Mouse (Mus musculus) stomach, embryonic 14.5 days (tissue): ENCODE data around the gene Vti1a. TPM values are rescaled to one million over a fixed set of nuclear protein-coding genes. Genes with fewer than 3 reads are reported as not detected.

Experiments
- ATAC-seq: fragments of 200-750 bp; cut with Nextera tagmentation; 2 replicates; pipeline ENCODE4 v1.8.0; 2017; ENCODE audit warnings: low read depth, moderate TSS enrichment; ENCODE audit not compliant: insufficient number of reproducible peaks, insufficient read depth, low FRiP score
- H3K27ac ChIP-seq: fragments of 300-500 bp; sonication (generic); 2 replicates; pipeline ENCODE4 v1.5.1; 2014; ENCODE audit warnings: mild to moderate bottlenecking, low read length, moderate library complexity, mixed read lengths
- H3K27me3 ChIP-seq: fragments of 300-500 bp; sonication (generic); 2 replicates; pipeline ENCODE4 v1.6.1; 2014; ENCODE audit warnings: low read length, control low read depth, mixed read lengths; ENCODE audit not compliant: control insufficient read depth, insufficient read depth
- H3K36me3 ChIP-seq: fragments of 300-500 bp; sonication (generic); 2 replicates; pipeline ENCODE4 v1.6.1; 2014; ENCODE audit warnings: mild to moderate bottlenecking, control low read depth, low read length, moderate library complexity, mixed read lengths; ENCODE audit not compliant: control insufficient read depth, insufficient read depth
- H3K4me1 ChIP-seq: fragments of 300-500 bp; sonication (generic); 2 replicates; pipeline ENCODE4 v1.6.1; 2014; ENCODE audit warnings: low read length, control low read depth, mixed read lengths; ENCODE audit not compliant: control insufficient read depth, insufficient read depth
- H3K4me2 ChIP-seq: fragments of 300-500 bp; sonication (generic); replicated peaks from 2 replicates; pipeline ENCODE4 v1.6.1; 2014; ENCODE audit warnings: low read depth, low read length, control low read depth
- H3K4me3 ChIP-seq: fragments of 300-500 bp; sonication (generic); 2 replicates; pipeline ENCODE4 v1.5.1; 2014; ENCODE audit warnings: low read depth, low read length, control low read depth
- H3K9ac ChIP-seq: fragments of 300-500 bp; sonication (generic); replicated peaks from 2 replicates; pipeline ENCODE4 v1.6.1; 2014; ENCODE audit warnings: low read depth, mild to moderate bottlenecking, control low read depth, low read length, moderate library complexity, mixed read lengths
- H3K9me3 ChIP-seq: fragments of 300-500 bp; sonication (generic); 2 replicates; pipeline ENCODE4 v1.6.1; 2016; ENCODE audit warnings: low read depth, low read length, control low read depth; ENCODE audit not compliant: control insufficient read depth
- WGBS: fragments of 180-500 bp; shearing (Covaris S2); extraction: QIAGEN DNeasy Blood & Tissue Kit; methylation state at CpG from one replicate; pipeline ENCODE4 v1.1.7; 2014; 5-methylcytosine and 5-hydroxymethylcytosine counted together
- polyA plus RNA-seq: library from polyadenylated mRNA; unstranded; fragments of >200 nt; fragmentation: Nextera tagmentation; extraction: Ambion mirVana; gene quantifications from 2 replicates; pipeline ENCODE4 v1.2.1, GENCODE M21; 2014

Vti1a gene
- polyA plus RNA-seq, 1 experiment from 2014 or later, result 27.2 TPM

- ATAC-seq, result no peak
- Histone ChIP-seq H3K9me3 (no peaks in the 10 kb centered on the region), H3K27ac (no peak overlapping the region), H3K4me1 (peaks cover 20% of the 10 kb centered on the region; the same call in 1 of the 2 replicates), H3K36me3 (no peaks in the 10 kb centered on the region), H3K27me3 (no peaks in the 10 kb centered on the region), H3K9ac (no peak overlapping the region), H3K4me3 (no peak overlapping the region), H3K4me2 (no peak overlapping the region; the same call in 1 of the 2 replicates)
- 16% methylated on average over 14 of the region's 14 CpGs for WGBS
Measured at GRCm38 (mm10) chr19:55620411-55621008, 304.4 kb downstream of the Vti1a start.

- Histone ChIP-seq H3K36me3 (no peaks in the 10 kb centered on the region), H3K27ac (no peak overlapping the region), H3K4me3 (no peak overlapping the region), H3K9me3 (no peaks in the 10 kb centered on the region), H3K27me3 (no peaks in the 10 kb centered on the region), H3K4me2 (no peak overlapping the region), H3K4me1 (peaks cover 20% of the 10 kb centered on the region; the same call in 1 of the 2 replicates), H3K9ac (no peak overlapping the region)
- 63% methylated on average over 12 of the region's 12 CpGs for WGBS
- no peak for ATAC-seq
Measured at GRCm38 (mm10) chr19:55621011-55621625, 305.0 kb downstream of the Vti1a start.

GRCm38 (mm10) chr19:55622821-55623220 is 306.7 kb downstream of the Vti1a start:
- no peak overlapping the region for H3K4me3 ChIP-seq
- H3K9ac ChIP-seq, result no peak overlapping the region
- H3K27me3 ChIP-seq, result no peaks in the 10 kb centered on the region
- no peak for ATAC-seq
- 61% methylated on average over 18 of the region's 18 CpGs for WGBS
- H3K9me3 ChIP-seq, result no peaks in the 10 kb centered on the region
- H3K27ac ChIP-seq, result no peak overlapping the region
- peaks cover 20% of the 10 kb centered on the region; the same call in 1 of the 2 replicates for H3K4me1 ChIP-seq
- H3K4me2 ChIP-seq, result 0 out of 2 replicates have a peak overlapping the region, but pooled peaks have one; percentile 3
- H3K36me3 ChIP-seq, result no peaks in the 10 kb centered on the region

GRCm38 (mm10) chr19:55623605-55624004 is 307.5 kb downstream of the Vti1a start:
- 76% methylated on average over 13 of the region's 13 CpGs for WGBS
- no peaks in the 10 kb centered on the region for H3K27me3 ChIP-seq
- peaks cover 22% of the 10 kb centered on the region; the same call in 1 of the 2 replicates for H3K4me1 ChIP-seq
- no peak overlapping the region for H3K4me2 ChIP-seq
- no peak for ATAC-seq
- H3K9me3 ChIP-seq, result no peaks in the 10 kb centered on the region
- H3K27ac ChIP-seq, result no peak overlapping the region
- no peaks in the 10 kb centered on the region for H3K36me3 ChIP-seq
- H3K9ac ChIP-seq, result no peak overlapping the region
- H3K4me3 ChIP-seq, result no peak overlapping the region

GRCm38 (mm10) chr19:55626483-55626882 is 310.4 kb downstream of the Vti1a start:
- no peaks in the 10 kb centered on the region for H3K9me3 ChIP-seq
- no peak overlapping the region for H3K4me3 ChIP-seq
- H3K4me1 ChIP-seq, result peaks cover 10% of the 10 kb centered on the region; the same call in 1 of the 2 replicates
- no peak overlapping the region for H3K9ac ChIP-seq
- WGBS, result 76% methylated on average over 16 of the region's 16 CpGs
- ATAC-seq, result no peak
- no peak overlapping the region for H3K27ac ChIP-seq
- no peaks in the 10 kb centered on the region for H3K27me3 ChIP-seq
- no peaks in the 10 kb centered on the region for H3K36me3 ChIP-seq
- no peak overlapping the region for H3K4me2 ChIP-seq

- ATAC-seq, result no peak
- no peak overlapping the region for H3K4me2 ChIP-seq
- no peak overlapping the region for H3K27ac ChIP-seq
- H3K27me3 ChIP-seq, result no peaks in the 10 kb centered on the region
- H3K36me3 ChIP-seq, result no peaks in the 10 kb centered on the region
- 80% methylated on average over 12 of the region's 12 CpGs for WGBS
- H3K4me3 ChIP-seq, result no peak overlapping the region
- no peak overlapping the region for H3K9ac ChIP-seq
- peaks cover 7% of the 10 kb centered on the region; the same call in 1 of the 2 replicates for H3K4me1 ChIP-seq
- no peaks in the 10 kb centered on the region for H3K9me3 ChIP-seq
Measured at GRCm38 (mm10) chr19:55626952-55627351, 310.9 kb downstream of the Vti1a start.

- no peak overlapping the region for H3K4me2 ChIP-seq
- no peak overlapping the region for H3K27ac ChIP-seq
- ATAC-seq, result no peak
- 69% methylated on average over 15 of the region's 15 CpGs for WGBS
- H3K4me3 ChIP-seq, result no peak overlapping the region
- H3K9ac ChIP-seq, result no peak overlapping the region
- H3K9me3 ChIP-seq, result no peaks in the 10 kb centered on the region
- H3K4me1 ChIP-seq, result no peaks in the 10 kb centered on the region
- no peaks in the 10 kb centered on the region for H3K36me3 ChIP-seq
- no peaks in the 10 kb centered on the region for H3K27me3 ChIP-seq
Measured at GRCm38 (mm10) chr19:55635488-55635887, 319.4 kb downstream of the Vti1a start.

- H3K9me3 ChIP-seq, result no peaks in the 10 kb centered on the region
- 87% methylated on average over 6 of the region's 6 CpGs for WGBS
- ATAC-seq, result no peak
- H3K36me3 ChIP-seq, result no peaks in the 10 kb centered on the region
- no peak overlapping the region for H3K4me2 ChIP-seq
- no peak overlapping the region for H3K4me3 ChIP-seq
- H3K4me1 ChIP-seq, result 0 out of 2 replicates have a peak, but pooled peaks cover 7% of the 10 kb centered on the region
- H3K9ac ChIP-seq, result no peak overlapping the region
- no peaks in the 10 kb centered on the region for H3K27me3 ChIP-seq
- no peak overlapping the region for H3K27ac ChIP-seq
Measured at GRCm38 (mm10) chr19:55640251-55640650, 324.2 kb downstream of the Vti1a start.
